In genomic region chr10:81297845-81298244, GRCm38 (mm10) we compare ENCODE assay signal across 9 mouse cellular contexts. TPM values are rescaled to one million over a fixed set of nuclear protein-coding genes. Genes with fewer than 3 reads are reported as not detected.
DNase-seq lines count a peak whose midpoint lies in the region; ATAC-seq and TF ChIP-seq lines count a peak whose summit lies in the region.
"Had no signal": no experiment of that assay in that cellular context is flagged by ENCODE, and none has a peak within 500 bp of the region (broad histone marks: within the 10 kb centered on the region; RNA-seq: fewer than 3 reads in every experiment).

No protein-coding gene starts in this region.

- TF ChIP-seq CTCF in olfactory bulb, adult 2 months (IDR thresholded peaks at IDR 0.05; ENCODE audit: insufficient read depth, low read depth, low read length): no peak

- DNase-seq in adrenal gland, adult 2 months: peak; percentile 71
- no peak for DNase-seq in adrenal gland, postnatal 4 days (ENCODE audit: low spot score in 2 of 2)
- no peak for DNase-seq in liver, embryonic 11.5 days (ENCODE audit: low spot score)
- DNase-seq in urinary bladder, postnatal 36 days (ENCODE audit: low spot score in 2 of 2): no peak
- no peak for DNase-seq in forebrain, embryonic 11.5 days (ENCODE audit: low spot score)

- H3K27ac ChIP-seq in brown adipose tissue, adult 24 weeks (replicated peaks; ENCODE audit: low read depth, low read length): peak overlapping the region; percentile 99
- peak overlapping the region; percentile 28; the same call in 1 of the 2 replicates for H3K27ac ChIP-seq in hindbrain, embryonic 15.5 days (replicated peaks)
- H3K27ac ChIP-seq in liver, embryonic 11.5 days (ENCODE audit: low read depth, low read length): peak overlapping the region; percentile 59
- H3K27ac ChIP-seq in olfactory bulb, adult 2 months (ENCODE audit: insufficient read depth, low read depth, low read length): peak overlapping the region; percentile 42
- no peak overlapping the region for H3K27ac ChIP-seq in forebrain, embryonic 11.5 days (ENCODE audit: low read depth, low read length)

- 74% methylated on average over 10 of the region's 10 CpGs for WGBS in hindbrain, embryonic 15.5 days
- 37% methylated on average over 10 of the region's 10 CpGs for WGBS in liver, embryonic 11.5 days
- WGBS in olfactory bulb, adult 2 months: 58% methylated on average over 10 of the region's 10 CpGs
- 79% methylated on average over 10 of the region's 10 CpGs for WGBS in forebrain, embryonic 11.5 days

- no peak for TF ChIP-seq POLR2A in olfactory bulb, adult 2 months (IDR thresholded peaks at IDR 0.05; ENCODE audit: insufficient read depth, low read depth, low read length)

- no peaks in the 10 kb centered on the region for H3K36me3 ChIP-seq in hindbrain, embryonic 15.5 days
- H3K36me3 ChIP-seq in liver, embryonic 11.5 days (ENCODE audit: control insufficient read depth, insufficient read depth, low read length): peaks cover 5% of the 10 kb centered on the region; the same call in 1 of the 2 replicates
- H3K36me3 ChIP-seq in forebrain, embryonic 11.5 days (ENCODE audit: control insufficient read depth, insufficient read depth, low read length): no peaks in the 10 kb centered on the region

- H3K9ac ChIP-seq in hindbrain, embryonic 15.5 days: no peak overlapping the region
- peak overlapping the region; percentile 27 for H3K9ac ChIP-seq in liver, embryonic 11.5 days (ENCODE audit: low read depth, low read length)
- H3K9ac ChIP-seq in forebrain, embryonic 11.5 days (ENCODE audit: low read length): no peak overlapping the region

- no peak for ATAC-seq in hindbrain, embryonic 15.5 days (ENCODE audit: low FRiP score, low read depth)
- no peak for ATAC-seq in liver, embryonic 11.5 days (replicated peaks; ENCODE audit: low FRiP score)
- no peak for ATAC-seq in forebrain, embryonic 11.5 days (replicated peaks; ENCODE audit: low FRiP score)

- H3K27me3 ChIP-seq in hindbrain, embryonic 15.5 days: no peaks in the 10 kb centered on the region
- H3K27me3 ChIP-seq in liver, embryonic 11.5 days (replicated peaks; ENCODE audit: control insufficient read depth, insufficient read depth, low read length): no peaks in the 10 kb centered on the region
- H3K27me3 ChIP-seq in forebrain, embryonic 11.5 days (ENCODE audit: control insufficient read depth, insufficient read depth, low read length): no peaks in the 10 kb centered on the region

- H3K9me3 ChIP-seq in hindbrain, embryonic 15.5 days: no peaks in the 10 kb centered on the region
- H3K9me3 ChIP-seq in liver, embryonic 11.5 days (ENCODE audit: control insufficient read depth, low read length): no peaks in the 10 kb centered on the region
- no peaks in the 10 kb centered on the region for H3K9me3 ChIP-seq in forebrain, embryonic 11.5 days (ENCODE audit: control insufficient read depth, low read length)

- 0 out of 2 replicates have a peak overlapping the region, but pooled peaks have one; percentile 7 for H3K4me2 ChIP-seq in hindbrain, embryonic 15.5 days
- peak overlapping the region; percentile 32 for H3K4me2 ChIP-seq in liver, embryonic 11.5 days
- H3K4me2 ChIP-seq in forebrain, embryonic 11.5 days (ENCODE audit: low read depth, low read length, severe bottlenecking): no peak overlapping the region

- H3K4me3 ChIP-seq in brown adipose tissue, adult 24 weeks (ENCODE audit: insufficient read depth, low read depth, low read length): peak overlapping the region; percentile 56
- H3K4me3 ChIP-seq in hindbrain, embryonic 15.5 days: no peak overlapping the region
- H3K4me3 ChIP-seq in liver, embryonic 11.5 days (ENCODE audit: low read depth, low read length): no peak overlapping the region
- 0 out of 2 replicates have a peak overlapping the region, but pooled peaks have one; percentile 1 for H3K4me3 ChIP-seq in olfactory bulb, adult 2 months (ENCODE audit: insufficient read depth, low read depth, low read length)
- no peak overlapping the region for H3K4me3 ChIP-seq in forebrain, embryonic 11.5 days (ENCODE audit: low read depth, low read length)

- peaks cover 48% of the 10 kb centered on the region for H3K4me1 ChIP-seq in brown adipose tissue, adult 24 weeks (ENCODE audit: control insufficient read depth, insufficient read depth, insufficient read length, low read length)
- peaks cover 48% of the 10 kb centered on the region for H3K4me1 ChIP-seq in hindbrain, embryonic 15.5 days (replicated peaks)
- H3K4me1 ChIP-seq in liver, embryonic 11.5 days (replicated peaks; ENCODE audit: control insufficient read depth, insufficient read depth, low read length): peaks cover 82% of the 10 kb centered on the region
- H3K4me1 ChIP-seq in olfactory bulb, adult 2 months (ENCODE audit: control insufficient read depth, insufficient read depth, low read length): peaks cover 86% of the 10 kb centered on the region
- peaks cover 17% of the 10 kb centered on the region; the same call in 1 of the 2 replicates for H3K4me1 ChIP-seq in forebrain, embryonic 11.5 days (replicated peaks; ENCODE audit: control insufficient read depth, insufficient read depth, low read length)

RNA-seq across cellular contexts. Expression of gene Pip5k1c, which starts 5.1 kb away (rescaled TPM):
- 10 to 100 TPM; 34.3 to 44.6 TPM for total RNA-seq in adrenal gland, adult 2 months (2021)
- polyA plus RNA-seq in adrenal gland, adult 2 months (2012; rRNA removed): 71.0 and 72.8 TPM in 2 replicates
- 10 to 100 TPM; 65.2 to 71.1 TPM for total RNA-seq in adrenal gland, postnatal 4 days (2021)
- polyA plus RNA-seq in brown adipose tissue, adult 24 weeks (2012; ENCODE audit: insufficient read depth, insufficient read length, missing spikeins): 10.6 and 12.4 TPM in 2 replicates
- polyA plus RNA-seq in hindbrain, embryonic 15.5 days (2015; fragmentation: Nextera tagmentation; extraction: Ambion mirVana): 130 and 151 TPM in 2 replicates
- polyA plus RNA-seq in liver, embryonic 11.5 days (2014; fragmentation: Nextera tagmentation; extraction: Ambion mirVana): 40.0 and 42.5 TPM in 2 replicates
- polyA plus RNA-seq in olfactory bulb, adult 2 months (2012; ENCODE audit: insufficient read depth, insufficient read length, low replicate concordance, missing spikeins): 935 TPM in 1 of 2 replicates, not detected in the other
- 74.1 and 74.9 TPM in 2 replicates for polyA plus RNA-seq in forebrain, embryonic 11.5 days (2014; fragmentation: Nextera tagmentation; extraction: Ambion mirVana)

RNA-seq across cellular contexts. Expression of gene Tjp3, which starts 6.5 kb away (rescaled TPM):
- total RNA-seq in adrenal gland, adult 2 months (2021): under 1 TPM; 0.41 to 0.92 TPM
- 0.52 and 0.72 TPM in 2 replicates for polyA plus RNA-seq in adrenal gland, adult 2 months (2012; rRNA removed)
- 1 to 10 TPM; 1.8 to 3.1 TPM for total RNA-seq in adrenal gland, postnatal 4 days (2021)
- 1.6 TPM in 1 of 2 replicates, not detected in the other for polyA plus RNA-seq in brown adipose tissue, adult 24 weeks (2012; ENCODE audit: insufficient read depth, insufficient read length, missing spikeins)
- 5.9 and 6.2 TPM in 2 replicates for polyA plus RNA-seq in hindbrain, embryonic 15.5 days (2015; fragmentation: Nextera tagmentation; extraction: Ambion mirVana)
- 1.8 TPM in 2 replicates for polyA plus RNA-seq in liver, embryonic 11.5 days (2014; fragmentation: Nextera tagmentation; extraction: Ambion mirVana)
- not detected in 2 replicates for polyA plus RNA-seq in olfactory bulb, adult 2 months (2012; ENCODE audit: insufficient read depth, insufficient read length, low replicate concordance, missing spikeins)
- polyA plus RNA-seq in forebrain, embryonic 11.5 days (2014; fragmentation: Nextera tagmentation; extraction: Ambion mirVana): 10.1 and 11.9 TPM in 2 replicates
- polyA plus RNA-seq: C2C12 had no signal

RNA-seq across cellular contexts. Expression of gene Cactin, which starts 23.1 kb away (rescaled TPM):
- total RNA-seq in adrenal gland, adult 2 months (2021): 10 to 100 TPM; 32.6 to 40.3 TPM
- 35.5 and 37.4 TPM in 2 replicates for polyA plus RNA-seq in adrenal gland, adult 2 months (2012; rRNA removed)
- 10 to 100 TPM; 43.8 to 44.4 TPM for total RNA-seq in adrenal gland, postnatal 4 days (2021)
- polyA plus RNA-seq in brown adipose tissue, adult 24 weeks (2012; ENCODE audit: insufficient read depth, insufficient read length, missing spikeins): 8.4 and 9.6 TPM in 2 replicates
- 33.8 and 35.1 TPM in 2 replicates for polyA plus RNA-seq in hindbrain, embryonic 15.5 days (2015; fragmentation: Nextera tagmentation; extraction: Ambion mirVana)
- polyA plus RNA-seq in liver, embryonic 11.5 days (2014; fragmentation: Nextera tagmentation; extraction: Ambion mirVana): 49.9 and 51.9 TPM in 2 replicates
- polyA plus RNA-seq in olfactory bulb, adult 2 months (2012; ENCODE audit: insufficient read depth, insufficient read length, low replicate concordance, missing spikeins): not detected in 2 replicates
- polyA plus RNA-seq in forebrain, embryonic 11.5 days (2014; fragmentation: Nextera tagmentation; extraction: Ambion mirVana): 51.2 and 53.2 TPM in 2 replicates

RNA-seq across cellular contexts. Expression of gene Tbxa2r, which starts 30.7 kb away (rescaled TPM):
- total RNA-seq in adrenal gland, adult 2 months (2021): 10 to 100 TPM; 33.2 to 45.4 TPM
- 137 and 154 TPM in 2 replicates for polyA plus RNA-seq in adrenal gland, adult 2 months (2012; rRNA removed)
- total RNA-seq in adrenal gland, postnatal 4 days (2021): 10 to 100 TPM; 27.3 to 30.6 TPM
- not detected in 2 replicates for polyA plus RNA-seq in brown adipose tissue, adult 24 weeks (2012; ENCODE audit: insufficient read depth, insufficient read length, missing spikeins)
- polyA plus RNA-seq in hindbrain, embryonic 15.5 days (2015; fragmentation: Nextera tagmentation; extraction: Ambion mirVana): 4.7 and 5.2 TPM in 2 replicates
- polyA plus RNA-seq in liver, embryonic 11.5 days (2014; fragmentation: Nextera tagmentation; extraction: Ambion mirVana): 7.8 and 7.9 TPM in 2 replicates
- not detected in 2 replicates for polyA plus RNA-seq in olfactory bulb, adult 2 months (2012; ENCODE audit: insufficient read depth, insufficient read length, low replicate concordance, missing spikeins)
- 1.9 and 2.6 TPM in 2 replicates for polyA plus RNA-seq in forebrain, embryonic 11.5 days (2014; fragmentation: Nextera tagmentation; extraction: Ambion mirVana)

RNA-seq across cellular contexts. Expression of gene Apba3, which starts 31.1 kb away (rescaled TPM):
- 100 to 1,000 TPM in 1 of 2 experiments, 10 to 100 TPM in 1; 83.5 to 121 TPM for total RNA-seq in adrenal gland, adult 2 months (2021)
- polyA plus RNA-seq in adrenal gland, adult 2 months (2012; rRNA removed): 165 and 188 TPM in 2 replicates
- 10 to 100 TPM; 47.8 to 49.5 TPM for total RNA-seq in adrenal gland, postnatal 4 days (2021)
- 59.5 and 82.7 TPM in 2 replicates for polyA plus RNA-seq in brown adipose tissue, adult 24 weeks (2012; ENCODE audit: insufficient read depth, insufficient read length, missing spikeins)
- polyA plus RNA-seq in hindbrain, embryonic 15.5 days (2015; fragmentation: Nextera tagmentation; extraction: Ambion mirVana): 38.3 and 38.6 TPM in 2 replicates
- polyA plus RNA-seq in liver, embryonic 11.5 days (2014; fragmentation: Nextera tagmentation; extraction: Ambion mirVana): 47.5 and 55.0 TPM in 2 replicates
- not detected in 2 replicates for polyA plus RNA-seq in olfactory bulb, adult 2 months (2012; ENCODE audit: insufficient read depth, insufficient read length, low replicate concordance, missing spikeins)
- 36.2 and 42.0 TPM in 2 replicates for polyA plus RNA-seq in forebrain, embryonic 11.5 days (2014; fragmentation: Nextera tagmentation; extraction: Ambion mirVana)

Comparison
In these comparisons a context has a peak if more than half of its experiments do, and no peak if none do; other contexts are left out.
1. H3K4me3 ChIP-seq: peak in brown adipose tissue, adult 24 weeks (single experiment) and olfactory bulb, adult 2 months (single experiment); none in hindbrain, embryonic 15.5 days (single experiment), liver, embryonic 11.5 days (single experiment) and forebrain, embryonic 11.5 days (single experiment).